8 mouse cellular contexts compared by ENCODE assay signal in genomic region chr8:128654365-128655099, GRCm38 (mm10). TPM values are rescaled to one million over a fixed set of nuclear protein-coding genes. Genes with fewer than 3 reads are reported as not detected.
DNase-seq lines count a peak whose midpoint lies in the region; ATAC-seq lines count a peak whose summit lies in the region.

No protein-coding gene starts in this region.

- DNase-seq in adrenal gland, adult 2 months = peak; percentile 77
- peak; percentile 90 for DNase-seq in embryo, embryonic 10.5 days (ENCODE audit: low spot score)
- peak; percentile 61 to 79 for DNase-seq in gastrocnemius, postnatal 4 days (ENCODE audit: low spot score in 2 of 2)
- peak; percentile 48 to 55 for DNase-seq in left cerebral cortex, postnatal 36 days (ENCODE audit: low spot score in 2 of 2)
- DNase-seq in mesoderm, embryonic 11.5 days (ENCODE audit: low read depth, low spot score) = peak; percentile 88
- peak; percentile 45 for DNase-seq in right cerebral cortex, postnatal 25 days
- DNase-seq in yolk sac, embryonic 10.5 days (ENCODE audit: low spot score) = peak; percentile 83

- 3% methylated on average over 16 of the region's 16 CpGs for WGBS in intestine, embryonic 16.5 days

- peaks cover 5% of the 10 kb centered on the region for H3K4me1 ChIP-seq in intestine, embryonic 16.5 days (ENCODE audit: control insufficient read depth, insufficient read depth, low read length)

- H3K4me2 ChIP-seq in intestine, embryonic 16.5 days (ENCODE audit: low read depth, low read length) = peak overlapping the region; percentile 44

- intact Hi-C loops in left cerebral cortex, postnatal 36 days (cut with DNase I) = loop anchor here (2.0 to 5.0 kb wide), 3 partner anchors 26 to 70 kb away; no protein-coding TSS in a partner anchor

- no peaks in the 10 kb centered on the region for H3K36me3 ChIP-seq in intestine, embryonic 16.5 days (ENCODE audit: control insufficient read depth, insufficient read depth, low read length)

- H3K9me3 ChIP-seq in intestine, embryonic 16.5 days (ENCODE audit: control insufficient read depth, low read length) = 0 out of 2 replicates have a peak, but pooled peaks cover 3% of the 10 kb centered on the region

- peak; percentile 95 for ATAC-seq in intestine, embryonic 16.5 days

- H3K27ac ChIP-seq in intestine, embryonic 16.5 days (ENCODE audit: low read length) = peak overlapping the region; percentile 96

- H3K4me3 ChIP-seq in intestine, embryonic 16.5 days (ENCODE audit: low read length) = peak overlapping the region; percentile 34

- H3K27me3 ChIP-seq in intestine, embryonic 16.5 days (replicated peaks; ENCODE audit: control insufficient read depth, insufficient read depth, low read length) = no peaks in the 10 kb centered on the region

- H3K9ac ChIP-seq in intestine, embryonic 16.5 days (ENCODE audit: low read depth, low read length) = peak overlapping the region; percentile 52

RNA-seq across cellular contexts. Expression of gene Itgb1, which starts 30.9 kb away (rescaled TPM):
- total RNA-seq in adrenal gland, adult 2 months (2021) = 100 to 1,000 TPM; 237 to 267 TPM
- 15.5 and 19.1 TPM in 2 replicates for polyA plus RNA-seq in adrenal gland, adult 2 months (2012; rRNA removed)
- total RNA-seq in gastrocnemius, postnatal 4 days (2021) = 100 to 1,000 TPM; 438 to 442 TPM
- 219 and 235 TPM in 2 replicates for polyA plus RNA-seq in intestine, embryonic 16.5 days (2015; fragmentation: Nextera tagmentation; extraction: Ambion mirVana)
- total RNA-seq in left cerebral cortex, postnatal 36 days (2021) = 10 to 100 TPM; 49.4 to 51.1 TPM

Comparison
In these comparisons a context has a peak if more than half of its experiments do, and no peak if none do; other contexts are left out.
1. Peak in every context shown above with its lines: DNase-seq, ATAC-seq, H3K4me3 ChIP-seq and H3K27ac ChIP-seq.
2. RNA of gene Itgb1, which starts 30.9 kb away (total RNA-seq): 438 to 442 TPM in gastrocnemius, postnatal 4 days and 237 to 267 TPM in adrenal gland, adult 2 months; 49.4 to 51.1 TPM in left cerebral cortex, postnatal 36 days; every median in the first group is over 4 times any median in the second.